Mouse (Mus musculus) stomach, postnatal 0 days (tissue): Measurements from ENCODE around the gene Bahcc1. TPM values are rescaled to one million over a fixed set of nuclear protein-coding genes. Genes with fewer than 3 reads are reported as not detected.
A peak's percentile ranks its signal among the peaks of the same experiment; 100 is the strongest.

Experiments used
- ATAC-seq: fragments of 200-750 bp; cut with Nextera tagmentation; 2 replicates; pipeline ENCODE4 v1.8.0; 2017; ENCODE audit not compliant: low FRiP score, low TSS enrichment
- DNase-seq: peaks from one replicate; pipeline ENCODE4 v3.0.0-alpha.2; 2016; ENCODE audit warnings: low spot score
- H3K27ac ChIP-seq: fragments of 300-500 bp; sonication (generic); replicated peaks from 2 replicates; pipeline ENCODE4 v1.5.1; 2014; ENCODE audit warnings: mild to moderate bottlenecking, control low read depth
- H3K27me3 ChIP-seq: fragments of 300-500 bp; sonication (generic); 2 replicates; pipeline ENCODE4 v1.6.1; 2014; ENCODE audit warnings: low read length; ENCODE audit not compliant: control insufficient read depth, insufficient read depth
- H3K36me3 ChIP-seq: fragments of 300-500 bp; sonication (generic); 2 replicates; pipeline ENCODE4 v1.6.1; 2014; ENCODE audit warnings: low read length, mixed read lengths; ENCODE audit not compliant: control insufficient read depth, insufficient read depth
- H3K4me1 ChIP-seq: fragments of 300-500 bp; sonication (generic); replicated peaks from 2 replicates; pipeline ENCODE4 v1.6.1; 2014; ENCODE audit warnings: antibody characterized with exemption; ENCODE audit not compliant: control insufficient read depth, insufficient read depth
- H3K4me2 ChIP-seq: fragments of 300-500 bp; sonication (generic); replicated peaks from 2 replicates; pipeline ENCODE4 v1.6.1; 2014; ENCODE audit warnings: low read depth, mild to moderate bottlenecking, control low read depth, moderate library complexity
- H3K4me3 ChIP-seq: fragments of 300-500 bp; sonication (generic); 2 replicates; pipeline ENCODE4 v1.5.1; 2014; ENCODE audit warnings: low read depth, low read length, control low read depth
- H3K9ac ChIP-seq: fragments of 300-500 bp; sonication (generic); 2 replicates; pipeline ENCODE4 v1.6.1; 2014; ENCODE audit warnings: mild to moderate bottlenecking, low read length, control low read depth, mixed read lengths
- H3K9me3 ChIP-seq: fragments of 300-500 bp; sonication (generic); 2 replicates; pipeline ENCODE4 v1.6.1; 2016; ENCODE audit warnings: low read length; ENCODE audit not compliant: control insufficient read depth
- CTCF ChIP-seq: IDR thresholded peaks from 2 replicates; pipeline ENCODE4 v1.5.1; 2016; ENCODE audit warnings: antibody characterized with exemption, low read depth, mild to moderate bottlenecking, moderate library complexity
- EP300 ChIP-seq: optimal IDR thresholded peaks from 2 replicates; pipeline ENCODE3; 2016; ENCODE audit warnings: antibody characterized with exemption
- whole genome bisulfite sequencing: fragments of 180-500 bp; shearing (Covaris S2); extraction: QIAGEN DNeasy Blood & Tissue Kit; methylation state at CpG from one replicate; pipeline ENCODE4 v1.1.7; 2014; 5-methylcytosine and 5-hydroxymethylcytosine counted together
- polyA plus RNA-seq: library from polyadenylated mRNA; unstranded; fragments of >200 nt; fragmentation: Nextera tagmentation; extraction: Ambion mirVana; gene quantifications from 2 replicates; pipeline ENCODE4 v1.2.1, GENCODE M21; 2015

Gene Bahcc1
- polyA plus RNA-seq, 1 experiment from 2014 or later: 2.7 TPM

- ATAC-seq: no peak
- TF ChIP-seq CTCF (no peak), EP300 (no peak)
- whole genome bisulfite sequencing: 22% methylated on average over 18 of the region's 18 CpGs
- Histone ChIP-seq H3K27me3 (no peaks in the 10 kb centered on the region), H3K4me1 (peaks cover 11% of the 10 kb centered on the region), H3K4me3 (peak overlapping the region; percentile 91), H3K4me2 (peak overlapping the region; percentile 98), H3K36me3 (no peaks in the 10 kb centered on the region), H3K9ac (peak overlapping the region; percentile 91), H3K9me3 (no peaks in the 10 kb centered on the region), H3K27ac (peak overlapping the region; percentile 88)
- no peak for DNase-seq
Observed at GRCm38 (mm10) chr11:120186145-120186740, 46.5 kb upstream of the Bahcc1 start.

- H3K36me3 ChIP-seq: no peaks in the 10 kb centered on the region
- H3K9ac ChIP-seq: peak overlapping the region; percentile 91
- peak overlapping the region; percentile 98 for H3K4me2 ChIP-seq
- ATAC-seq (no peak), DNase-seq (peak; percentile 61)
- H3K27ac ChIP-seq: peak overlapping the region; percentile 96
- H3K4me1 ChIP-seq: peaks cover 11% of the 10 kb centered on the region
- no peaks in the 10 kb centered on the region for H3K9me3 ChIP-seq
- WGBS: 11% methylated on average over 20 of the region's 20 CpGs
- TF ChIP-seq CTCF (no peak), EP300 (no peak)
- H3K27me3 ChIP-seq: no peaks in the 10 kb centered on the region
- H3K4me3 ChIP-seq: peak overlapping the region; percentile 91
Observed at GRCm38 (mm10) chr11:120186821-120187235, 45.9 kb upstream of the Bahcc1 start.

GRCm38 (mm10) chr11:120187236-120188101 is 45.3 kb upstream of the Bahcc1 start:
- ATAC-seq (no peak), DNase-seq (peak; percentile 55)
- no peak for TF ChIP-seq CTCF
- no peak for TF ChIP-seq EP300
- Histone ChIP-seq H3K36me3 (no peaks in the 10 kb centered on the region), H3K9me3 (no peaks in the 10 kb centered on the region), H3K4me2 (peak overlapping the region; percentile 98), H3K4me1 (peaks cover 11% of the 10 kb centered on the region), H3K9ac (peak overlapping the region; percentile 91), H3K27me3 (no peaks in the 10 kb centered on the region), H3K27ac (peak overlapping the region; percentile 96), H3K4me3 (peak overlapping the region; percentile 91)
- WGBS: 2% methylated on average over 43 of the region's 43 CpGs

- Histone ChIP-seq H3K9me3 (no peaks in the 10 kb centered on the region), H3K9ac (peak overlapping the region; percentile 91), H3K27ac (peak overlapping the region; percentile 96), H3K36me3 (no peaks in the 10 kb centered on the region), H3K4me2 (peak overlapping the region; percentile 98), H3K27me3 (no peaks in the 10 kb centered on the region), H3K4me1 (peaks cover 11% of the 10 kb centered on the region), H3K4me3 (peak overlapping the region; percentile 91)
- TF ChIP-seq CTCF: no peak
- TF ChIP-seq EP300: no peak
- DNase-seq (peak; percentile 36), ATAC-seq (no peak)
- 0% methylated on average over 24 of the region's 24 CpGs for WGBS
Observed at GRCm38 (mm10) chr11:120188102-120188480, 44.7 kb upstream of the Bahcc1 start.

- peak overlapping the region; percentile 91 for H3K4me3 ChIP-seq
- H3K36me3 ChIP-seq: no peaks in the 10 kb centered on the region
- H3K9ac ChIP-seq: peak overlapping the region; percentile 91
- peaks cover 11% of the 10 kb centered on the region for H3K4me1 ChIP-seq
- ATAC-seq (peak; percentile 17), DNase-seq (peak; percentile 61)
- no peak for TF ChIP-seq EP300
- TF ChIP-seq CTCF: no peak
- H3K27me3 ChIP-seq: no peaks in the 10 kb centered on the region
- H3K4me2 ChIP-seq: peak overlapping the region; percentile 98
- WGBS: under 1% methylated on average over 41 of the region's 41 CpGs
- H3K9me3 ChIP-seq: no peaks in the 10 kb centered on the region
- peak overlapping the region; percentile 96 for H3K27ac ChIP-seq
Observed at GRCm38 (mm10) chr11:120188481-120189441, 44.0 kb upstream of the Bahcc1 start.
